In the genomic region with DNA sequence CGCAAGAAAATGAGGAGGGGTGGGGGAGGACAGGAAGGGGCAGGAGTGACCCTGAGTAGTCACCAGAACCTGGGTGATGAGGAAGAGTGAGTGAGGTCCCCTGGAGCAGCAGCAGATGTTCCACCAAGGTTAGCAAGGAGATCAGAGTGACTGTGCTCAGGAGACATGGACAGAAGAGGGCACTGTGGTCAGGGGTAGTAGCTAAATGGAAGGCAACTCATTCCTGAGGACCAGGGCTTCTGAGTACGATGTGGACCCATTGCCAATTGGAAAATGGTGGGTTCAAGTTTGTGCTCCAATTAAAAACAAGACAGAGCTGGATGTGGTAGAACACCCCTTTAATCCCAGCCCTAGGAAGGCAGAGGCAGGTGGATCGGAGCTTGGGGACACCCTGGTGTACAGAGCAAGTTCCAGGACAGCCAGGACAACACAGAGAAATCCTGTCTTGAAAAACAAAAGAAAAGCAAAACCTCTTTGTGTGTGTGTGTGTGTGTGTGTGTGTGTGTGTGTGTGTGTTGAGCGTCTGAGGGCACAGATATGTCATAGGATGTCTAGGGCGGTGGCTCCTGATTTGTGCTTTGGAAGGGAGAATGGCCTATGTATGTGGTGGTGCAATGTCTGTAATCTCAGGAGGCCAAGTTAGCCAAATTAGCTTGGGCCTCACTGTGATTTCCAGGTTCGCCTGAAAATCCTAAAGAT, we compare ENCODE assay signal across 13 mouse cellular contexts. TPM values are rescaled to one million over a fixed set of nuclear protein-coding genes. Genes with fewer than 3 reads are reported as not detected.
DNase-seq lines count a peak whose midpoint lies in the region; ATAC-seq and TF ChIP-seq lines count a peak whose summit lies in the region.
"Had no signal": no experiment of that assay in that cellular context is flagged by ENCODE, and none has a peak within 500 bp of the region (broad histone marks: within the 10 kb centered on the region; RNA-seq: fewer than 3 reads in every experiment).

No protein-coding gene starts in this region.

- no peaks in the 10 kb centered on the region for H3K27me3 ChIP-seq in kidney, postnatal 0 days (ENCODE audit: insufficient read depth, low read length)
- no peaks in the 10 kb centered on the region for H3K27me3 ChIP-seq in kidney, embryonic 15.5 days
- H3K27me3 ChIP-seq: forebrain, embryonic 12.5 days had no signal

- no peak overlapping the region for H3K9ac ChIP-seq in kidney, postnatal 0 days (ENCODE audit: low read depth, low read length)
- no peak overlapping the region for H3K9ac ChIP-seq in kidney, embryonic 15.5 days
- H3K9ac ChIP-seq: forebrain, embryonic 12.5 days had no signal

- H3K27ac ChIP-seq in kidney, postnatal 0 days: no peak overlapping the region
- H3K27ac ChIP-seq in kidney, embryonic 15.5 days: no peak overlapping the region
- no peak overlapping the region for H3K27ac ChIP-seq in cortical plate, adult 2 months (ENCODE audit: insufficient read depth, low read length)
- H3K27ac ChIP-seq: forebrain, embryonic 12.5 days had no signal

- 86% methylated on average over 6 of the region's 6 CpGs for WGBS in kidney, postnatal 0 days
- WGBS in kidney, embryonic 15.5 days: 87% methylated on average over 6 of the region's 6 CpGs

- no peaks in the 10 kb centered on the region for H3K4me1 ChIP-seq in kidney, postnatal 0 days (replicated peaks; ENCODE audit: insufficient read depth, low read length)
- peaks cover 5% of the 10 kb centered on the region for H3K4me1 ChIP-seq in kidney, embryonic 15.5 days
- no peaks in the 10 kb centered on the region for H3K4me1 ChIP-seq in cortical plate, adult 2 months (ENCODE audit: control insufficient read depth, insufficient read depth, low read length)

- no peak for TF ChIP-seq POLR2A in cortical plate, adult 2 months (IDR thresholded peaks at IDR 0.05; ENCODE audit: extremely low read depth, insufficient read depth, low read length)

- TF ChIP-seq CTCF in kidney, postnatal 0 days (IDR thresholded peaks at IDR 0.05; ENCODE audit: low read depth): peak; percentile 52; the same call in 1 of the 2 replicates
- peak; percentile 52 for TF ChIP-seq CTCF in cortical plate, adult 2 months (IDR thresholded peaks at IDR 0.05; ENCODE audit: extremely low read depth, insufficient read depth, low read length)

- H3K4me2 ChIP-seq in kidney, postnatal 0 days (ENCODE audit: low read length): no peak overlapping the region
- H3K4me2 ChIP-seq in kidney, embryonic 15.5 days: no peak overlapping the region
- H3K4me2 ChIP-seq: forebrain, embryonic 12.5 days had no signal

- DNase-seq in kidney, postnatal 0 days (ENCODE audit: low spot score): no peak
- DNase-seq in CD8-positive naive resting alpha-beta T cell, adult 2 months (ENCODE audit: low read depth in 2 of 2, low spot score in 2 of 2): peak; percentile 23 to 32
- no peak for DNase-seq in adrenal gland, postnatal 10 days
- no peak for DNase-seq in embryo, embryonic 11 days
- no peak for DNase-seq in kidney, postnatal 4 days
- DNase-seq: kidney, adult 8-10 months; left cerebral cortex, postnatal 4 days; right cerebral cortex, postnatal 4 days had no signal

- no peaks in the 10 kb centered on the region for H3K9me3 ChIP-seq in kidney, postnatal 0 days (replicated peaks; ENCODE audit: low read length)
- no peaks in the 10 kb centered on the region for H3K9me3 ChIP-seq in kidney, embryonic 15.5 days (replicated peaks)
- H3K9me3 ChIP-seq: forebrain, embryonic 12.5 days had no signal

- peaks cover 29% of the 10 kb centered on the region; the same call in 1 of the 2 replicates for H3K36me3 ChIP-seq in kidney, postnatal 0 days (ENCODE audit: insufficient read depth, low read length)
- H3K36me3 ChIP-seq in kidney, embryonic 15.5 days: peaks cover 36% of the 10 kb centered on the region

- H3K4me3 ChIP-seq in kidney, postnatal 0 days (replicated peaks; ENCODE audit: low read depth, low read length): no peak overlapping the region
- no peak overlapping the region for H3K4me3 ChIP-seq in kidney, embryonic 15.5 days (replicated peaks)
- no peak overlapping the region for H3K4me3 ChIP-seq in cortical plate, adult 2 months (ENCODE audit: insufficient read depth, low read length)
- H3K4me3 ChIP-seq: forebrain, embryonic 12.5 days had no signal

- no peak for ATAC-seq in kidney, postnatal 0 days (replicated peaks; ENCODE audit: low FRiP score, low read depth)
- ATAC-seq in kidney, embryonic 15.5 days (replicated peaks; ENCODE audit: low FRiP score): no peak
- 0 out of 2 replicates have a peak, but pooled peaks have one; percentile 20 for ATAC-seq in megakaryocyte, adult 5-6 weeks (ENCODE audit: poor library complexity, severe bottlenecking)

RNA-seq across cellular contexts. Expression of a gene that starts 56.2 kb away (rescaled TPM):
- polyA plus RNA-seq in kidney, postnatal 0 days (2015; fragmentation: Nextera tagmentation; extraction: Ambion mirVana): 0.30 and 0.50 TPM in 2 replicates
- polyA plus RNA-seq in kidney, embryonic 15.5 days (2015; fragmentation: Nextera tagmentation; extraction: Ambion mirVana): 0.48 and 0.57 TPM in 2 replicates
- polyA plus RNA-seq in cortical plate, adult 2 months (2012; rRNA removed): 0.31 and 0.36 TPM in 2 replicates
- total RNA-seq in megakaryocyte, adult 5-6 weeks (2015): not detected in 2 replicates
- not detected in 2 replicates for total RNA-seq in megakaryocyte, adult 5-6 weeks (2017)
- 10 to 100 TPM; 17.0 to 18.9 TPM for total RNA-seq in adrenal gland, postnatal 10 days (2021)
- total RNA-seq: megakaryocyte-erythroid progenitor cell, adult 5-6 weeks had no signal

Comparison
In these comparisons a context has a peak if more than half of its experiments do, and no peak if none do; other contexts are left out.
1. DNase-seq: peak in CD8-positive naive resting alpha-beta T cell, adult 2 months (2 of 2); none in kidney, postnatal 0 days (single experiment), adrenal gland, postnatal 10 days (single experiment), embryo, embryonic 11 days (single experiment) and kidney, postnatal 4 days (0 of 2).